Mouse (Mus musculus): ENCODE results near the gene Cntn5. TPM values are rescaled to one million over a fixed set of nuclear protein-coding genes. Genes with fewer than 3 reads are reported as not detected.

Gene Cntn5
- polyA plus RNA-seq, 1 experiment, result not detected

GRCm38 (mm10) chr9:10400099-10400498 is 504.5 kb downstream of the Cntn5 start:
- TF ChIP-seq USF1 (IDR thresholded peaks at IDR 0.05; ENCODE audit: low read depth) (no peak), MYOG (IDR thresholded peaks at IDR 0.05; ENCODE audit: control insufficient read depth, extremely low read depth, insufficient read length) (no peak), CTCF (IDR thresholded peaks at IDR 0.05; ENCODE audit: control insufficient read depth, insufficient read depth, insufficient read length) (no peak), CEBPB (IDR thresholded peaks at IDR 0.05; ENCODE audit: low read depth) (no peak), MAX (IDR thresholded peaks at IDR 0.05) (no peak), FOSL1 (IDR thresholded peaks at IDR 0.05; ENCODE audit: insufficient read depth, low read length, poor library complexity, severe bottlenecking) (no peak), MYOD1 (IDR thresholded peaks at IDR 0.05; ENCODE audit: control insufficient read depth, insufficient read length, low read depth) (no peak)
- Histone ChIP-seq H3ac (ENCODE audit: control insufficient read depth, insufficient read length, low read depth) (no peak overlapping the region), H3K27me3 (ENCODE audit: control insufficient read depth, insufficient read depth, insufficient read length) (no peaks in the 10 kb centered on the region), H3K36me3 (ENCODE audit: control insufficient read depth, insufficient read depth) (no peaks in the 10 kb centered on the region), H3K79me3 (ENCODE audit: low read depth) (no peaks in the 10 kb centered on the region), H3K4me3 (ENCODE audit: insufficient read depth, poor library complexity, severe bottlenecking) (no peak overlapping the region), H3K79me2 (ENCODE audit: control insufficient read depth, insufficient read depth) (no peaks in the 10 kb centered on the region)

GRCm38 (mm10) chr9:10389863-10390262 is 514.7 kb downstream of the Cntn5 start:
- TF ChIP-seq MYOD1 (IDR thresholded peaks at IDR 0.05; ENCODE audit: control insufficient read depth, insufficient read length, low read depth) (no peak), CEBPB (IDR thresholded peaks at IDR 0.05; ENCODE audit: low read depth) (no peak), USF1 (IDR thresholded peaks at IDR 0.05; ENCODE audit: low read depth) (no peak), MAX (IDR thresholded peaks at IDR 0.05) (no peak), FOSL1 (IDR thresholded peaks at IDR 0.05; ENCODE audit: insufficient read depth, low read length, poor library complexity, severe bottlenecking) (no peak), MYOG (IDR thresholded peaks at IDR 0.05; ENCODE audit: control insufficient read depth, extremely low read depth, insufficient read length) (no peak), CTCF (IDR thresholded peaks at IDR 0.05; ENCODE audit: control insufficient read depth, insufficient read depth, insufficient read length) (no peak)

GRCm38 (mm10) chr9:10384455-10384854 is 520.1 kb downstream of the Cntn5 start:
- H3K36me3 ChIP-seq (ENCODE audit: control insufficient read depth, insufficient read depth), result no peaks in the 10 kb centered on the region
- no peaks in the 10 kb centered on the region for H3K27me3 ChIP-seq (ENCODE audit: control insufficient read depth, insufficient read depth, insufficient read length)
- no peak overlapping the region for H3K4me3 ChIP-seq (ENCODE audit: insufficient read depth, poor library complexity, severe bottlenecking)
- TF ChIP-seq FOSL1 (IDR thresholded peaks at IDR 0.05; ENCODE audit: insufficient read depth, low read length, poor library complexity, severe bottlenecking) (no peak), MYOG (IDR thresholded peaks at IDR 0.05; ENCODE audit: control insufficient read depth, extremely low read depth, insufficient read length) (no peak), USF1 (IDR thresholded peaks at IDR 0.05; ENCODE audit: low read depth) (no peak), MYOD1 (IDR thresholded peaks at IDR 0.05; ENCODE audit: control insufficient read depth, insufficient read length, low read depth) (no peak), CTCF (IDR thresholded peaks at IDR 0.05; ENCODE audit: control insufficient read depth, insufficient read depth, insufficient read length) (no peak), MAX (IDR thresholded peaks at IDR 0.05) (no peak), CEBPB (IDR thresholded peaks at IDR 0.05; ENCODE audit: low read depth) (no peak)
- H3K79me2 ChIP-seq (ENCODE audit: control insufficient read depth, insufficient read depth), result no peaks in the 10 kb centered on the region
- H3ac ChIP-seq (ENCODE audit: control insufficient read depth, insufficient read length, low read depth), result no peak overlapping the region
- no peaks in the 10 kb centered on the region for H3K79me3 ChIP-seq (ENCODE audit: low read depth)

More at GRCm38 (mm10) chr9:10389863-10390262, 514.7 kb downstream of the Cntn5 start:
- Histone ChIP-seq H3K79me2 (ENCODE audit: control insufficient read depth, insufficient read depth) (no peaks in the 10 kb centered on the region), H3K4me3 (ENCODE audit: insufficient read depth, poor library complexity, severe bottlenecking) (no peak overlapping the region), H3K27me3 (ENCODE audit: control insufficient read depth, insufficient read depth, insufficient read length) (no peaks in the 10 kb centered on the region), H3K79me3 (ENCODE audit: low read depth) (no peaks in the 10 kb centered on the region), H3ac (ENCODE audit: control insufficient read depth, insufficient read length, low read depth) (no peak overlapping the region), H3K36me3 (ENCODE audit: control insufficient read depth, insufficient read depth) (no peaks in the 10 kb centered on the region)

GRCm38 (mm10) chr9:10383140-10383539 is 521.4 kb downstream of the Cntn5 start:
- no peaks in the 10 kb centered on the region for H3K79me2 ChIP-seq (ENCODE audit: control insufficient read depth, insufficient read depth)
- H3K36me3 ChIP-seq (ENCODE audit: control insufficient read depth, insufficient read depth), result no peaks in the 10 kb centered on the region
- no peak overlapping the region for H3K4me3 ChIP-seq (ENCODE audit: insufficient read depth, poor library complexity, severe bottlenecking)
- TF ChIP-seq CTCF (IDR thresholded peaks at IDR 0.05; ENCODE audit: control insufficient read depth, insufficient read depth, insufficient read length) (no peak), CEBPB (IDR thresholded peaks at IDR 0.05; ENCODE audit: low read depth) (no peak), FOSL1 (IDR thresholded peaks at IDR 0.05; ENCODE audit: insufficient read depth, low read length, poor library complexity, severe bottlenecking) (no peak), MYOD1 (IDR thresholded peaks at IDR 0.05; ENCODE audit: control insufficient read depth, insufficient read length, low read depth) (no peak), USF1 (IDR thresholded peaks at IDR 0.05; ENCODE audit: low read depth) (no peak), MAX (IDR thresholded peaks at IDR 0.05) (no peak), MYOG (IDR thresholded peaks at IDR 0.05; ENCODE audit: control insufficient read depth, extremely low read depth, insufficient read length) (no peak)
- no peak overlapping the region for H3ac ChIP-seq (ENCODE audit: control insufficient read depth, insufficient read length, low read depth)
- H3K27me3 ChIP-seq (ENCODE audit: control insufficient read depth, insufficient read depth, insufficient read length), result no peaks in the 10 kb centered on the region
- H3K79me3 ChIP-seq (ENCODE audit: low read depth), result no peaks in the 10 kb centered on the region

- Histone ChIP-seq H3K79me2 (ENCODE audit: control insufficient read depth, insufficient read depth) (no peaks in the 10 kb centered on the region), H3K4me3 (ENCODE audit: insufficient read depth, poor library complexity, severe bottlenecking) (no peak overlapping the region), H3K79me3 (ENCODE audit: low read depth) (no peaks in the 10 kb centered on the region), H3K36me3 (ENCODE audit: control insufficient read depth, insufficient read depth) (no peaks in the 10 kb centered on the region), H3ac (ENCODE audit: control insufficient read depth, insufficient read length, low read depth) (no peak overlapping the region), H3K27me3 (ENCODE audit: control insufficient read depth, insufficient read depth, insufficient read length) (no peaks in the 10 kb centered on the region)
- TF ChIP-seq MYOD1 (IDR thresholded peaks at IDR 0.05; ENCODE audit: control insufficient read depth, insufficient read length, low read depth) (no peak), FOSL1 (IDR thresholded peaks at IDR 0.05; ENCODE audit: insufficient read depth, low read length, poor library complexity, severe bottlenecking) (no peak), CTCF (IDR thresholded peaks at IDR 0.05; ENCODE audit: control insufficient read depth, insufficient read depth, insufficient read length) (no peak), MYOG (IDR thresholded peaks at IDR 0.05; ENCODE audit: control insufficient read depth, extremely low read depth, insufficient read length) (no peak), MAX (IDR thresholded peaks at IDR 0.05) (no peak), USF1 (IDR thresholded peaks at IDR 0.05; ENCODE audit: low read depth) (no peak), CEBPB (IDR thresholded peaks at IDR 0.05; ENCODE audit: low read depth) (no peak)
Observed at GRCm38 (mm10) chr9:10381701-10382100, 522.9 kb downstream of the Cntn5 start.

- Histone ChIP-seq H3K36me3 (ENCODE audit: control insufficient read depth, insufficient read depth) (no peaks in the 10 kb centered on the region), H3ac (ENCODE audit: control insufficient read depth, insufficient read length, low read depth) (no peak overlapping the region), H3K27me3 (ENCODE audit: control insufficient read depth, insufficient read depth, insufficient read length) (no peaks in the 10 kb centered on the region), H3K4me3 (ENCODE audit: insufficient read depth, poor library complexity, severe bottlenecking) (no peak overlapping the region), H3K79me2 (ENCODE audit: control insufficient read depth, insufficient read depth) (no peaks in the 10 kb centered on the region), H3K79me3 (ENCODE audit: low read depth) (no peaks in the 10 kb centered on the region)
- TF ChIP-seq USF1 (IDR thresholded peaks at IDR 0.05; ENCODE audit: low read depth) (no peak), CTCF (IDR thresholded peaks at IDR 0.05; ENCODE audit: control insufficient read depth, insufficient read depth, insufficient read length) (no peak), MYOG (IDR thresholded peaks at IDR 0.05; ENCODE audit: control insufficient read depth, extremely low read depth, insufficient read length) (no peak), MAX (IDR thresholded peaks at IDR 0.05) (no peak), FOSL1 (IDR thresholded peaks at IDR 0.05; ENCODE audit: insufficient read depth, low read length, poor library complexity, severe bottlenecking) (no peak), MYOD1 (IDR thresholded peaks at IDR 0.05; ENCODE audit: control insufficient read depth, insufficient read length, low read depth) (no peak), CEBPB (IDR thresholded peaks at IDR 0.05; ENCODE audit: low read depth) (no peak)
Observed at GRCm38 (mm10) chr9:10376261-10376660, 528.3 kb downstream of the Cntn5 start.

Data from C2C12 (cell line).